Mouse (Mus musculus): ENCODE results near the gene Cadm1. TPM values are rescaled to one million over a fixed set of nuclear protein-coding genes. Genes with fewer than 3 reads are reported as not detected.

Cadm1 gene
- polyA plus RNA-seq, 1 experiment, result 9.3 TPM

DNA sequence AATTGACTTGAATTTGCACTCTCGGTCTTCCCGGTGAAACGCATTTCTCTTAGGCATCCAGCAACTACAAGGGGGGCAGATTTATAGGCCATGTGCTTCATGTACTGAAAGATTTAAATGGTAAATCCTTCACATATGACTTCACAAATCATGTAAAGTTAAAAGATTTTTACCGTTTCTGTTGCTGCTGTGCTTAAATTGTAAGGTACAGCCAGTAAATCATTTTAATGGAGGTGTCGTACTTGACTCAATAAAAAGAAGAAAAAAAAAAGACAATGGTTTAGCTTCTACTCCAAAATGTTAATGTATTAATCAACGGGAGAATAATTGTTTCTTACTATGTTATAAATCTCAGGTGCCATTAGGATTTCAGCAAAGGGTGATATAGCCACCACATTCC lies 317.0 kb downstream of the Cadm1 start:
- Histone ChIP-seq H3K79me2 (ENCODE audit: control insufficient read depth, insufficient read depth) (no peaks in the 10 kb centered on the region), H3K36me3 (ENCODE audit: control insufficient read depth, insufficient read depth) (no peaks in the 10 kb centered on the region), H3K4me3 (no peak overlapping the region), H3K27me3 (ENCODE audit: control insufficient read depth, insufficient read depth, insufficient read length) (no peaks in the 10 kb centered on the region), H3K4me2 (ENCODE audit: low read depth) (no peak overlapping the region), H3ac (ENCODE audit: control insufficient read depth, insufficient read length) (no peak overlapping the region)
- TF ChIP-seq POLR2A (IDR thresholded peaks at IDR 0.05; ENCODE audit: insufficient read length, low read depth) (no peak), MAX (IDR thresholded peaks at IDR 0.05; ENCODE audit: low read depth) (no peak), USF1 (IDR thresholded peaks at IDR 0.05; ENCODE audit: low read depth) (no peak), TCF3 (IDR thresholded peaks at IDR 0.05; ENCODE audit: insufficient read length, low read depth) (no peak), E2F4 (IDR thresholded peaks at IDR 0.05; ENCODE audit: insufficient read depth) (no peak), MYOG (IDR thresholded peaks at IDR 0.05; ENCODE audit: control insufficient read depth in 1 of 3, insufficient read depth in 1 of 3, insufficient read length in 2 of 3, low read depth in 2 of 3) (no peak), TCF12 (IDR thresholded peaks at IDR 0.05; ENCODE audit: insufficient read depth, poor library complexity, severe bottlenecking) (no peak), POLR2AphosphoS2 (IDR thresholded peaks at IDR 0.05; ENCODE audit: insufficient read length, low read depth) (no peak), REST (IDR thresholded peaks at IDR 0.05; ENCODE audit: insufficient read depth, insufficient read length) (no peak), MYOD1 (IDR thresholded peaks at IDR 0.05; ENCODE audit: control insufficient read depth in 1 of 3, insufficient read length in 2 of 3, low read depth in 2 of 3) (no peak), CEBPB (IDR thresholded peaks at IDR 0.05; ENCODE audit: insufficient read depth, poor library complexity, severe bottlenecking) (no peak)

DNA sequence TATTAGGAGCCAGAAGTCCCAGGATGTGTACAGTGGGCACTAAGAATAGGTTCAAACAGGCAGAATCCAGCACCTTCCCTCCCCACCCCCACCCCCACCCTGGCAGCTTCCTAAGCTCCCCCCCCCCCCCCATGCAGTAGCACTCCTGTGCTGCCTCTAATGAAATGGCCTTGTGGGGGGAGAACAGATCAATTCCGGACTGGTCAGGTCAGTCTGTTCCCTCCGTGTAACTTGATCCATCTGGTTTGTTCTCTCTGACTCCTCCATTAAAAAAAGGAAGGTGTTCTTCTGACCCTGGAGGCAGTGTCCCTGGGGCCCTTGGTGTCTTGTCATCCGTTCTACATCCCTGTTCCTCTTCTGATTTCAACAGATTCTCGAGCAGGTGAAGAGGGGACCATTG lies 317.8 kb downstream of the Cadm1 start:
- Histone ChIP-seq H3K4me3 (no peak overlapping the region), H3ac (ENCODE audit: control insufficient read depth, insufficient read length) (no peak overlapping the region), H3K4me2 (ENCODE audit: low read depth) (no peak overlapping the region), H3K36me3 (ENCODE audit: control insufficient read depth, insufficient read depth) (no peaks in the 10 kb centered on the region), H3K27me3 (ENCODE audit: control insufficient read depth, insufficient read depth, insufficient read length) (no peaks in the 10 kb centered on the region), H3K79me2 (ENCODE audit: control insufficient read depth, insufficient read depth) (no peaks in the 10 kb centered on the region)
- TF ChIP-seq CEBPB (IDR thresholded peaks at IDR 0.05; ENCODE audit: insufficient read depth, poor library complexity, severe bottlenecking) (no peak), TCF12 (IDR thresholded peaks at IDR 0.05; ENCODE audit: insufficient read depth, poor library complexity, severe bottlenecking) (no peak), POLR2A (IDR thresholded peaks at IDR 0.05; ENCODE audit: insufficient read length, low read depth) (no peak), SRF (IDR thresholded peaks at IDR 0.05; ENCODE audit: control insufficient read depth, insufficient read length, low read depth) (no peak), POLR2AphosphoS2 (IDR thresholded peaks at IDR 0.05; ENCODE audit: insufficient read length, low read depth) (no peak), TCF3 (IDR thresholded peaks at IDR 0.05; ENCODE audit: insufficient read length, low read depth) (no peak), E2F4 (IDR thresholded peaks at IDR 0.05; ENCODE audit: insufficient read depth) (no peak), USF1 (IDR thresholded peaks at IDR 0.05; ENCODE audit: low read depth) (no peak), MAX (IDR thresholded peaks at IDR 0.05; ENCODE audit: low read depth) (no peak), REST (IDR thresholded peaks at IDR 0.05; ENCODE audit: insufficient read depth, insufficient read length) (no peak), MYOG (IDR thresholded peaks at IDR 0.05; ENCODE audit: control insufficient read depth in 1 of 3, insufficient read depth in 1 of 3, insufficient read length in 2 of 3, low read depth in 2 of 3) (no peak), MYOD1 (IDR thresholded peaks at IDR 0.05; ENCODE audit: control insufficient read depth in 1 of 3, insufficient read length in 2 of 3, low read depth in 2 of 3) (no peak)

DNA sequence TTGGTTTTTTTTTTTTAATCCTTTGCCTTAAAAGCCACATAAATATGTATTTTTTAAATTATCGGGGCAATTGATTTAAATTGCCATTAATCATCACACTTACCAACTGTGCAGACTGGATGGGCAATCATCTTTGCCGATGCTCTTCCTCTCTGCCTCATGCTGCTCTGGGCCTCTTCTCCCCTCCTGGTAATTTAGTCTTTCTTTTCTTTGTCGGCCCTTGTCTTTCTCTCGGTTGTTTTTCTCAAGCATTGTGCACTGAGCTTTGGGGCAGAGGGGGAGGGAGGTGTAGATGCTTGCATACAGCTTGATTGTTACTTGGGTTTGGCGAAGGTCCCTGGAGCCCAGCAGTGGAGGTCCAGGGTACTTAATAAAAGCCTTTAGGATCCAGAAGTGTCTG lies 318.8 kb downstream of the Cadm1 start:
- Histone ChIP-seq H3K36me3 (ENCODE audit: control insufficient read depth, insufficient read depth) (no peaks in the 10 kb centered on the region), H3K79me2 (ENCODE audit: control insufficient read depth, insufficient read depth) (no peaks in the 10 kb centered on the region), H3K27me3 (ENCODE audit: control insufficient read depth, insufficient read depth, insufficient read length) (no peaks in the 10 kb centered on the region), H3K4me3 (no peak overlapping the region), H3ac (ENCODE audit: control insufficient read depth, insufficient read length) (no peak overlapping the region), H3K4me2 (ENCODE audit: low read depth) (no peak overlapping the region)
- TF ChIP-seq SRF (IDR thresholded peaks at IDR 0.05; ENCODE audit: control insufficient read depth, insufficient read length, low read depth), result no peak
- TF ChIP-seq POLR2A (IDR thresholded peaks at IDR 0.05; ENCODE audit: insufficient read length, low read depth), result no peak
- no peak for TF ChIP-seq TCF3 (IDR thresholded peaks at IDR 0.05; ENCODE audit: insufficient read length, low read depth)
- no peak for TF ChIP-seq CEBPB (IDR thresholded peaks at IDR 0.05; ENCODE audit: insufficient read depth, poor library complexity, severe bottlenecking)
- TF ChIP-seq REST (IDR thresholded peaks at IDR 0.05; ENCODE audit: insufficient read depth, insufficient read length), result no peak

DNA sequence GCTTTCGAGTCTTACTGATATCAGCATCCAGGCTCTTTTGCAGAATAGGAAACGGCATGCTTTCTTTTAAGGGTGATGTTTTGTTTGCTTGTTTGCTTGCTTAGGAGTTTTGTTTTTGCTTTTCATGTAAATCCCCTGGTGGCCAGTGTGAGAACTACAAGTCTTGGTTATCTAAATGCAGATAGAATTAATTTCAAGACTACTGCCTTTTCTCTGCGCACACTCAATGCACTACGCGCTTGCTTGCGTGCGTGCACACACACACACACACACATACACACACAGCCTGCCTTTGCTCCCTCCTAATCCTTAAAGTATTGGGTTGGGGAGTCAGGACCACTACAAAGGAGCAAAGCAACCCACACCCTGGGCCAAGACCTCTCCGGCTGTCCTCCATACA lies 326.3 kb downstream of the Cadm1 start:
- Histone ChIP-seq H3K36me3 (ENCODE audit: control insufficient read depth, insufficient read depth) (no peaks in the 10 kb centered on the region), H3K27me3 (ENCODE audit: control insufficient read depth, insufficient read depth, insufficient read length) (no peaks in the 10 kb centered on the region), H3K79me2 (ENCODE audit: control insufficient read depth, insufficient read depth) (no peaks in the 10 kb centered on the region), H3K4me2 (ENCODE audit: low read depth) (no peak overlapping the region), H3K4me3 (no peak overlapping the region), H3ac (ENCODE audit: control insufficient read depth, insufficient read length) (no peak overlapping the region)
- TF ChIP-seq MAX (IDR thresholded peaks at IDR 0.05; ENCODE audit: low read depth) (no peak), E2F4 (IDR thresholded peaks at IDR 0.05; ENCODE audit: insufficient read depth) (no peak)

DNA sequence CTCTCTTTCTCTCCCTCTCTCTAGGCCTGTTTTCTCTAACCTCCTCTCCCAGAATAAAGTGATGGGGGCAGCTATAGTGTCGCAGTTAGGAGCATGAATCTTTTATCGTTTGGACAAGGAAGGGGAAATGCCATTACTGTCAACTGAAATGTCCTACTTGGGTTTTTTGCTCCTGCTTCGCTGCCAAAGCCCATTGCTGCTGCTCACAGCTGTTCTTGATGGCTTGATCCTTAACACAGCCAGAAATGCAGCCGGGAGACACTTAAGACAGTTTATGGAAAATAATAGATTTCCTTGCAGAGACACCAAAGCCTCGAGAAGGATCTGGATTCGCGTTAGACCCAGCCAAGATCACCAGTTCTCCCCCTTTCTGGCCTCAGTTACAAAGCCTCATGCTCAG lies 327.3 kb downstream of the Cadm1 start:
- H3K79me2 ChIP-seq (ENCODE audit: control insufficient read depth, insufficient read depth), result no peaks in the 10 kb centered on the region
- no peaks in the 10 kb centered on the region for H3K27me3 ChIP-seq (ENCODE audit: control insufficient read depth, insufficient read depth, insufficient read length)
- H3K4me2 ChIP-seq (ENCODE audit: low read depth), result no peak overlapping the region
- no peak overlapping the region for H3K4me3 ChIP-seq
- H3K36me3 ChIP-seq (ENCODE audit: control insufficient read depth, insufficient read depth), result no peaks in the 10 kb centered on the region
- no peak overlapping the region for H3ac ChIP-seq (ENCODE audit: control insufficient read depth, insufficient read length)
- TF ChIP-seq E2F4 (IDR thresholded peaks at IDR 0.05; ENCODE audit: insufficient read depth) (no peak), USF1 (IDR thresholded peaks at IDR 0.05; ENCODE audit: low read depth) (no peak), POLR2A (IDR thresholded peaks at IDR 0.05; ENCODE audit: insufficient read length, low read depth) (no peak), SRF (IDR thresholded peaks at IDR 0.05; ENCODE audit: control insufficient read depth, insufficient read length, low read depth) (no peak), MAX (IDR thresholded peaks at IDR 0.05; ENCODE audit: low read depth) (no peak), CEBPB (IDR thresholded peaks at IDR 0.05; ENCODE audit: insufficient read depth, poor library complexity, severe bottlenecking) (no peak), TCF3 (IDR thresholded peaks at IDR 0.05; ENCODE audit: insufficient read length, low read depth) (no peak), TCF12 (IDR thresholded peaks at IDR 0.05; ENCODE audit: insufficient read depth, poor library complexity, severe bottlenecking) (no peak), REST (IDR thresholded peaks at IDR 0.05; ENCODE audit: insufficient read depth, insufficient read length) (no peak), MYOD1 (IDR thresholded peaks at IDR 0.05; ENCODE audit: control insufficient read depth in 1 of 3, insufficient read length in 2 of 3, low read depth in 2 of 3) (no peak), POLR2AphosphoS2 (IDR thresholded peaks at IDR 0.05; ENCODE audit: insufficient read length, low read depth) (no peak), MYOG (IDR thresholded peaks at IDR 0.05; ENCODE audit: control insufficient read depth in 1 of 3, insufficient read depth in 1 of 3, insufficient read length in 2 of 3, low read depth in 2 of 3) (no peak)
